Mouse (Mus musculus): Measurements from ENCODE around the gene Ap3b2.
"Not testable (repeated sequence)": the region's sequence is repeated elsewhere in the genome, so short reads cannot be mapped to it uniquely, and the experiment has no call there.

Ap3b2 gene

GRCm38 (mm10) chr7:81493331-81494021 is at the start of gene Ap3b2:
TSS of gene Ap3b2 (minus strand) at chr7:81493925.
- no peak for DNase-seq (ENCODE audit: low spot score)

DNA sequence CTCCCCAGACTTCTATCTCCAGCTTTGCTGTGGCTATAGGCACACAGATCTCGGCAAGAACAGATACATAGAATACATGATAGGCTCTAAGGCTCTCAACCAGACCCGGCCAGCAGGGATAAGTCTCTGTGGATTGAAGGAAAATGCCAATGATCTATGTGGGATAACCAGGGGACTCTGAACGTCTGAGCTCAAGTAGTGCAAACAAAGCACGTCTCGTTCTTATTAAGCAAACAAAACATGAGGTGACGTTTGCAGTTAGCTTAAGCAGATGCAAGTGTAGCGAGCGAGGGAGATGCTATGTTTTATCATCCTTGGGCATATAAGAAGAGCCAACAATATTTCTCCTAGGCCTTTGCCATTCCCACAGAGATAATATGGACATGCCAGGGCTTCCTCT is 49.2 kb upstream of the Ap3b2 start:
- no peak for DNase-seq (ENCODE audit: low spot score)

- no peak for DNase-seq (ENCODE audit: low spot score)
Measured at GRCm38 (mm10) chr7:81541924-81542524, 48.3 kb upstream of the Ap3b2 start.

GRCm38 (mm10) chr7:81540999-81541398 is 47.3 kb upstream of the Ap3b2 start:
- no peak for DNase-seq (ENCODE audit: low spot score)

- DNase-seq (ENCODE audit: low spot score): no peak
Measured at GRCm38 (mm10) chr7:81539565-81539964, 45.8 kb upstream of the Ap3b2 start.

GRCm38 (mm10) chr7:81538070-81538675 is 44.4 kb upstream of the Ap3b2 start:
- DNase-seq (ENCODE audit: low spot score): peak; percentile 5

- DNase-seq (ENCODE audit: low spot score): no peak
Measured at GRCm38 (mm10) chr7:81536478-81536877, 42.8 kb upstream of the Ap3b2 start.

DNA sequence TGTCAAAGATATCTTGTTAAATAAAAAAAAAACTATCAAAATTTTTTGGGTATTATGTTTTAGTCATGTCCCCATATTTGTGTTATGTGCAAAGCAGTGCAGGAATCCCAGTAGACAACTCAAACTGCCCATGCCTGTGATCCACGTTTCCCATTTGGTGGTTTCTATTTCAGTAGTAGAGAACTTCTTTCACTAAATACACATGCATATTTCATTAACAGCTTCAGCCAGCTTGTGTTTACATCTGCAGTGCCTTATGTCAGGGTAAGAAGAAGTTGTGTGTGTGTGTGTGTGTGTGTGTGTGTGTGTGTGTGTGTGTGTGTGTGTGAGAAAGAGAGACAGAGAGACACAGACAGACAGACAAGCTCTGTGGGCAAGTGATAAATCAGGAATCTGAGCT is 37.7 kb upstream of the Ap3b2 start:
- no peak for DNase-seq (ENCODE audit: low spot score)

- no peak for DNase-seq (ENCODE audit: low spot score)
Measured at GRCm38 (mm10) chr7:81528918-81529317, 35.2 kb upstream of the Ap3b2 start.

GRCm38 (mm10) chr7:81523663-81524017 is 29.9 kb upstream of the Ap3b2 start:
- DNase-seq (ENCODE audit: low spot score): no peak

DNA sequence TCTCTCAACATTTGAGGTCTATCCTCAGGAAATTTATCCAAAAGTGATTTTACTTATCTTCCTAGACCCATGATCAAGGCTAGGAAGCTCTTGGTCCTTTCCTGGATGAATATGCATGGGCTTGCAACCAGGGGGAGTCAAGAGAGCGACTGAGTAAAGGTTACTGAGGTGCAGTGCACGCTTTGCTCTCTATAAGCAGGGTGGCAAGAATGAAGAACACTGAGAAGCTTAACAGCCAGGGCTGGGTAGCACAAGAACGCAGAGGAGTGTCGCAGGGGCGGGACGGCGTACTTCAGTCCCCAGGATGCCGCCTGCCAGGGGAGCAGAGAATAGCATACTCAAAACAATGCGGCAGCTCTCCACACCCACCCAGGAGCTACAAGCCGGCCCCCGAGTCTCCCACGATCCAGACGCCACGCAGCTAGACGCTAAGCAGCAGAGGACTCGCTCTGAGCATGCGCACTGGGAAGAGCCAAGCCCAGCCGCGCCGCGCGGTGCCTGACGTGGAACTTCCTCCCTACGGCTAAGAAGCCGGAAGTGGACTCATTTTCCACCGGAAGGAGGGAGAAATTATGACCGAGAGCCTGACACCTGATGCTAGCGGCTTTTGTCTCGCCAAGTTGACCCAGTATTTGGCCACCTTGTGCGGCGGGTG is 29.4 kb upstream of the Ap3b2 start:
- DNase-seq (ENCODE audit: low spot score): peak; percentile 91

DNA sequence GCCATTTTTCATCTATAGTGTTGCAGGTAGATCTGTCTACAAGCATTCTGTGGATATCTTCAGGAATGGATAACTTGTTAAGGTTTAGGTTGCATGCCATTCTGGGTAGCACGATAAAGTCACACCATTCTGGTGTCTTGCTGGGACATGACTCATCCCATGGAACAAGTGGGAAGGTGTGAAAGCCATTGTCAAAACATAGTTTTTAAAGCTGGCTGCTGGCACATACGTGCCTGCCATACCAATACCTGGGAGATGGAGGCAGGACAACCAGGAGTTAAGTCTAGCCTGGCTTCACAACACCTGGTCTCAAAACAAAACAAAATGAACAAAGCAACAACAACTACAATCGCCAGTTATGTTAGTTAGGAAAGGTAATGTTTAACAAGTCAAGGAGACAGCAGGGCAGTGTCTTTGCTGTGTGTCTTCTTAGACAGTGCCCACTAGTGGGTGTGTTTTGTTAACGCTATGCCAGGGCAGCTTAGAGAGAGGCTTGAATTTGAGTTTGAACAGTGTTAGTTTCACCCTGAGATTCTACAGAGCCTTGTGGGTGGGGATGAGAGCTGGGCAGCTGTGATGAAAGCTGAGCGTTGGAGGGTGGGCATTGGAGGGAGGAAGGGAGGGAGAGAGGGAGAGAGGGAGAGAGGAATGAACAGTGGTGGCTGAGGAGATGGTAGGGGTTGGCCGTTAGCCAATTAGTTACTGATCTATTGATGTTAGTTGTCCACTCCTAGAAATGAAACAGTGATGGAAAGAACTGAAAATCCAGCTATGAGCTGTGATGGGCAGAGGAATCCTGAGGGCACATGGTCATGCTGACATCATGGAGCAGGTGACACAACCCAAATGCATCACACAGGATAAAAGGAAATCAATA is 22.7 kb upstream of the Ap3b2 start:
- DNase-seq (ENCODE audit: low spot score): no peak

- no peak for DNase-seq (ENCODE audit: low spot score)
Measured at GRCm38 (mm10) chr7:81514906-81515590, 21.3 kb upstream of the Ap3b2 start.

- no peak for DNase-seq (ENCODE audit: low spot score)
Measured at GRCm38 (mm10) chr7:81501050-81501449, 7.3 kb upstream of the Ap3b2 start.

DNA sequence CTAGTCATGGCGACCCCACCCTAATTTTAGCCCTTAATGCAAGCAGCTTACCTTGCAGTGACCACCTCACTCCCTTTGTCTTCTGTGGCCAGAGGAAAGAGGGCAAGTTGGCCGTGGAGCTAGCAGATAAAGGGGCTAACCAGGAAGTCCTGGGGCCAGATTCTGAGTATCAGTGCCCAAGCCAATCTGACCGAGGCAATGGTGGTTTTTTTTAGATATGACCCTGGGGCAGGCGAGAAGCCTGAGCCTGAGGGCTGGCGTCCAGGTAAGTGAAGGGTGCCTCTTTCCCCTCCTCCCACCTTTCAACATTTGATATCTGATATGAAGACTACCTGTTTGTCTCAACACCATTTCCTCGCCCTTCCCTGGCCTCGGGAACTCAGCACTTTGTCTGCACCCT is 4.5 kb upstream of the Ap3b2 start, which contains the start of gene BC048679:
TSS of gene BC048679 (minus strand) at position 101 of the 400 bp plus-strand sequence.
- no peak for DNase-seq (ENCODE audit: low spot score)

- DNase-seq (ENCODE audit: low spot score): no peak
Measured at GRCm38 (mm10) chr7:81497171-81497570, 3.4 kb upstream of the Ap3b2 start.

GRCm38 (mm10) chr7:81492628-81493027 is 1.1 kb downstream of the Ap3b2 start:
- no peak for DNase-seq (ENCODE audit: low spot score)

DNA sequence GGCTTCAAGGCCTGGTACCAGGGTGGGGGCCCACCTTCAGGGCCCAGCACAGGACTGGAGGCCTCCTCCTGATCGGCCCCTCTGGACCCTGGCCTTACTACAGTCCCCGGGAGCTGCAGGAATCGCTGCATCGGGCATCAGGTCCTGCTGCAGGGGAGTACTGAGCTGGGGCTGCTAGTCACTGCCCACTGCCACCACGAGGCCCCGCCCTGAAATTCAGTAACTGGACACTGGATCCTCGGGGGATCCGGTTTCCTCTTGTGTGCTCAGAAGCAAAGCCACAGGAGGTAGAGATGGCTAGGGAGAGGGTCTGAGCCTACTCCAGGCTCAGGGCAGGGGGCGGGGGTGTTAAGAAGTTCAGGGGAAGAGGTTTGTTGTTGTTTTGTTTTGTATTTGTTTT is 4.1 kb downstream of the Ap3b2 start:
- no peak for DNase-seq (ENCODE audit: low spot score)

GRCm38 (mm10) chr7:81480800-81481199 is 12.9 kb downstream of the Ap3b2 start:
- DNase-seq (ENCODE audit: low spot score): no peak

DNA sequence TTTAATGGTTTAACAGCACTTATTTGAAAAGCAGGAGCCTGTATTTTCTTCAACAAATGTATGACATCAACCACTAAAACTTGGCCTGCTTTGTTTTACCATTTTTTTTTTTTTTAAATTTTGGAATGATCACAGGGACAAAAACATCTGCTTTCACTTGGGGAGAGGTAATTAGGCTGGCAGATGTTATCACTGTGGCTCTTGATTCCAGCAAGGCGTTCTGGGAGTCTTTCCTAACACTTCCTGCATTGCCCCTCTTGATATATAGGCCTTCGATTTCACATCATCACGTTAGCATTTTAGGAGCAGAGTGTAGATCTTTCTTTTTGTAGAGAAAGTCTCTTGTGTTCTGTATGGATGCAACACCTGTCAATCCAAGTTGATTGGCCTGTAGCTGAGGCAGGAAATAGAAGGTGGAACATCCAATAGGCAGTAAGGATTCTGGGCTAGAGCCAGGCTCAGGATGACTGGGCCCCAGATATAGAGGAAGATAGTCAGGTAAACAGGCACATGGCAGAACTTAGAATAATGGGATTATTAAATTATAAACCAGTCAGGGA is 14.1 kb downstream of the Ap3b2 start:
- DNase-seq (ENCODE audit: low spot score): no peak

- DNase-seq (ENCODE audit: low spot score): not testable (repeated sequence)
Measured at GRCm38 (mm10) chr7:81478261-81478660, 15.5 kb downstream of the Ap3b2 start.
